Mouse (Mus musculus) ES-Bruce4 (cell line): ENCODE results near the gene March1. TPM values are rescaled to one million over a fixed set of nuclear protein-coding genes. Genes with fewer than 3 reads are reported as not detected.

Experiments used
- H3K27ac ChIP-seq: 2 replicates; pipeline ENCODE4 v1.5.1; 2012; ENCODE audit warnings: low read length, inconsistent platforms; ENCODE audit not compliant: insufficient read depth
- H3K27me3 ChIP-seq: 2 replicates; pipeline ENCODE4 v1.6.1; 2012; ENCODE audit warnings: mild to moderate bottlenecking, low read length, inconsistent platforms; ENCODE audit not compliant: control insufficient read depth, poor library complexity, insufficient read depth, severe bottlenecking
- H3K36me3 ChIP-seq: 2 replicates; pipeline ENCODE4 v1.6.1; 2012; ENCODE audit warnings: inconsistent platforms, mild to moderate bottlenecking, low read length, moderate library complexity; ENCODE audit not compliant: control insufficient read depth, poor library complexity, insufficient read depth, severe bottlenecking
- H3K4me1 ChIP-seq: one replicate; pipeline ENCODE4 v1.8.1; 2011; ENCODE audit warnings: low read length; ENCODE audit not compliant: control insufficient read depth, insufficient read depth
- H3K4me3 ChIP-seq: 2 replicates; pipeline ENCODE4 v1.5.1; 2011; ENCODE audit warnings: low read depth, mild to moderate bottlenecking, low read length
- H3K9ac ChIP-seq: 2 replicates; pipeline ENCODE4 v1.6.1; 2012; ENCODE audit warnings: low read depth, mild to moderate bottlenecking, inconsistent platforms; ENCODE audit not compliant: poor library complexity, severe bottlenecking
- H3K9me3 ChIP-seq: replicated peaks from 2 replicates; pipeline ENCODE4 v1.6.1; 2012; ENCODE audit warnings: mild to moderate bottlenecking, low read length, inconsistent platforms; ENCODE audit not compliant: control insufficient read depth, poor library complexity, insufficient read depth, severe bottlenecking
- CTCF ChIP-seq: IDR thresholded peaks from one replicate; pipeline ENCODE4 v1.8.1; 2011; ENCODE audit warnings: low read depth, low read length
- EP300 ChIP-seq: IDR thresholded peaks from 2 replicates; pipeline ENCODE4 v1.6.1; 2011; ENCODE audit warnings: low read depth, low read length; ENCODE audit not compliant: insufficient read depth
- POLR2A ChIP-seq: IDR thresholded peaks from one replicate; pipeline ENCODE4 v1.8.1; 2011; ENCODE audit warnings: low read length; ENCODE audit not compliant: insufficient read depth
- polyA plus RNA-seq: library from polyadenylated mRNA; stranded (reverse); fragments of >200 nt; gene quantifications from 2 replicates; pipeline ENCODE4 v1.2.4, GENCODE M21; 2011; ENCODE audit warnings: low read depth; ENCODE audit not compliant: missing spikeins, insufficient read depth, insufficient read length

March1 gene
- polyA plus RNA-seq, 1 experiment: not detected

GRCm38 (mm10) chr8:66383694-66384373, 766.1 kb downstream of the March1 start:
- H3K4me3 ChIP-seq: no peak overlapping the region
- H3K4me1 ChIP-seq: no peaks in the 10 kb centered on the region
- no peaks in the 10 kb centered on the region for H3K9me3 ChIP-seq
- H3K27ac ChIP-seq: no peak overlapping the region
- TF ChIP-seq CTCF: no peak
- TF ChIP-seq POLR2A: no peak
- no peak for TF ChIP-seq EP300
- H3K27me3 ChIP-seq: no peaks in the 10 kb centered on the region
- no peaks in the 10 kb centered on the region for H3K36me3 ChIP-seq
- no peak overlapping the region for H3K9ac ChIP-seq

- Histone ChIP-seq H3K9me3 (no peaks in the 10 kb centered on the region), H3K36me3 (no peaks in the 10 kb centered on the region), H3K9ac (no peak overlapping the region), H3K4me1 (no peaks in the 10 kb centered on the region), H3K27ac (no peak overlapping the region), H3K4me3 (no peak overlapping the region), H3K27me3 (no peaks in the 10 kb centered on the region)
- TF ChIP-seq EP300 (no peak), POLR2A (no peak), CTCF (no peak)
Observed at GRCm38 (mm10) chr8:66386008-66386407, 768.3 kb downstream of the March1 start.

GRCm38 (mm10) chr8:66388693-66389092, 771.0 kb downstream of the March1 start:
- Histone ChIP-seq H3K36me3 (no peaks in the 10 kb centered on the region), H3K9ac (no peak overlapping the region), H3K9me3 (no peaks in the 10 kb centered on the region), H3K4me3 (no peak overlapping the region), H3K4me1 (no peaks in the 10 kb centered on the region), H3K27me3 (no peaks in the 10 kb centered on the region), H3K27ac (no peak overlapping the region)
- TF ChIP-seq POLR2A (no peak), CTCF (no peak), EP300 (no peak)

GRCm38 (mm10) chr8:66391554-66391953, 773.9 kb downstream of the March1 start:
- Histone ChIP-seq H3K27me3 (no peaks in the 10 kb centered on the region), H3K4me3 (no peak overlapping the region), H3K9ac (no peak overlapping the region), H3K36me3 (no peaks in the 10 kb centered on the region), H3K9me3 (no peaks in the 10 kb centered on the region), H3K4me1 (no peaks in the 10 kb centered on the region), H3K27ac (no peak overlapping the region)
- no peak for TF ChIP-seq EP300
- TF ChIP-seq POLR2A: no peak
- TF ChIP-seq CTCF: no peak

- TF ChIP-seq POLR2A (no peak), CTCF (no peak), EP300 (no peak)
- Histone ChIP-seq H3K27me3 (no peaks in the 10 kb centered on the region), H3K9ac (no peak overlapping the region), H3K4me3 (no peak overlapping the region), H3K4me1 (no peaks in the 10 kb centered on the region), H3K36me3 (no peaks in the 10 kb centered on the region), H3K9me3 (no peaks in the 10 kb centered on the region), H3K27ac (no peak overlapping the region)
Observed at GRCm38 (mm10) chr8:66392900-66393299, 775.2 kb downstream of the March1 start.

- Histone ChIP-seq H3K27me3 (no peaks in the 10 kb centered on the region), H3K9ac (no peak overlapping the region), H3K36me3 (no peaks in the 10 kb centered on the region), H3K27ac (no peak overlapping the region), H3K4me3 (no peak overlapping the region), H3K9me3 (no peaks in the 10 kb centered on the region), H3K4me1 (no peaks in the 10 kb centered on the region)
- TF ChIP-seq CTCF: no peak
- TF ChIP-seq POLR2A: no peak
- no peak for TF ChIP-seq EP300
Observed at GRCm38 (mm10) chr8:66394148-66394547, 776.4 kb downstream of the March1 start.
